Mouse (Mus musculus): ENCODE measurements at regions not wholly inside any gene's neighbourhood (a gene's known extent, or its start where the extent isn't known, plus 50 kb on each side); places are given as distances from the start of the nearest gene placed in this dataset.

DNA sequence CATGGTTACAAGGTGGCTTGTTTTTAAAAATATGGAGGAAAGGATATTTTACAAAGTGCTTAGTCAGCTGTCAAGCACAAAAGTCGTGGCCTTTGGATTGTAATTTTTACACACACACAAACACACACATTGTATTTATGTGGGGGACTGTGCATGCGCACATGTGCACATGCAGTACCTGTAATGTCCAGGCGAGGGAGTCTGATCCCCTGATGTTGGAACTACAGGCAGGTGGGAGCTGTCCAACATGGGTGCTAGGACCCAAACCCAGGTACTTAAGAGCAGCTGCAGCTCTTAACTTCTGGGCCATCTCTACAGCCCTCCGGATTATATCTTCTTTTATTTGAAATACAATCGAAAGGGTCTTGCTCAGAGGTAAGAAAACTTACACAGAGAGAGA is 524.7 kb upstream of the 3110018I06Rik start:
- TF ChIP-seq POLR2A (IDR thresholded peaks at IDR 0.05; ENCODE audit: borderline replicate concordance, insufficient read depth, low read length) (no peak), CTCF (IDR thresholded peaks at IDR 0.05; ENCODE audit: borderline replicate concordance, insufficient read depth, low read depth, low read length) (peak; percentile 27; the same call in 1 of the 2 replicates)
- no peak for DNase-seq
- Histone ChIP-seq H3K27ac (ENCODE audit: insufficient read depth, low read length) (no peak overlapping the region), H3K27me3 (ENCODE audit: control insufficient read depth, insufficient read depth, low read length) (no peaks in the 10 kb centered on the region), H3K4me1 (ENCODE audit: control insufficient read depth, insufficient read depth, low read length) (no peaks in the 10 kb centered on the region), H3K4me3 (replicated peaks; ENCODE audit: insufficient read depth, low read depth, low read length) (no peak overlapping the region)
- 84% methylated on average over 5 of the region's 5 CpGs for WGBS

DNA sequence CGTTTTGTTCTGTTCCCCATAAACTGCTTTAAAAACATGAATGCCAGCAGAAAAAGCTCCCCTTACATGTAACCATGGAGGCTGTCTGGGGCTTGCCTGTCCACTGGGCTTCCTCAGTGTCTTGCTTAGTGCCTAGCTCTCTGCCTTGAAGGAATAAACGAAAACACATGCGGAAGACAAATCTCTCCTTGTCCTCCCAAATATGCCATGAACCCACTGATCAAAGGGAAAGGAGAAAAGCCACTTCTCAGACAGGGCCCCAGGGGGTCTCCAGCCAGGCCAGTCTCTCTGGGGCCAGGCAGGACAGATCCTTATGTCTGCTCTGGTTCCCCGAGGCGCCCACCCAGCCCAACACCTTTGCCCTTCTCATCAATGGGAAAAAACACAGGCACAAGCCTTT is 518.6 kb upstream of the 3110018I06Rik start:
- WGBS = 56% methylated on average over 5 of the region's 5 CpGs
- Histone ChIP-seq H3K27ac (ENCODE audit: insufficient read depth, low read length) (no peak overlapping the region), H3K27me3 (ENCODE audit: control insufficient read depth, insufficient read depth, low read length) (no peaks in the 10 kb centered on the region), H3K4me1 (ENCODE audit: control insufficient read depth, insufficient read depth, low read length) (no peaks in the 10 kb centered on the region), H3K4me3 (replicated peaks; ENCODE audit: insufficient read depth, low read depth, low read length) (no peak overlapping the region)
- TF ChIP-seq POLR2A (IDR thresholded peaks at IDR 0.05; ENCODE audit: borderline replicate concordance, insufficient read depth, low read length) (no peak), CTCF (IDR thresholded peaks at IDR 0.05; ENCODE audit: borderline replicate concordance, insufficient read depth, low read depth, low read length) (no peak)
- DNase-seq = no peak

DNA sequence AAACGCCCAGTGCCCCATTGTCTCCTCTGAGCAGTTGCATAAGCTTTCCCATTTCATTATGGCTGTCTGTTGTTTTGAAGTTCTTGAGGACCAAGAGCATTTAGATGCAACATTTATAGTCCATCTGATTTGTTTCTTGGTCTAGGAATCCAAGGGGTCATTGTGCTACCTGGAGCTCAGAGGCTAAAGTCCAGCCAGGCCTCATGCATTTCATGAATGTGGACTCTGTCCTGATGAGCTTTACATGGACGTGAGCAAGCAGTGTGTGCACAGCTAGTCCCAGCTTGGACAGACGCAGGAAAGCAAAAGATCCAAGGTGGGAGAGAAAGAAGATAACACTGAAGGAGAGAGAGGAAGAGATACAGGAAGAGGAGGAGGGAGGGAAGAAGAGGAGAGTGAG is 496.0 kb upstream of the 3110018I06Rik start:
- 84% methylated on average over 3 of the region's 3 CpGs for WGBS
- no peak for DNase-seq
- no peak overlapping the region for H3K27ac ChIP-seq (ENCODE audit: insufficient read depth, low read length)
- no peak overlapping the region for H3K4me3 ChIP-seq (replicated peaks; ENCODE audit: insufficient read depth, low read depth, low read length)
- no peaks in the 10 kb centered on the region for H3K4me1 ChIP-seq (ENCODE audit: control insufficient read depth, insufficient read depth, low read length)
- TF ChIP-seq POLR2A (IDR thresholded peaks at IDR 0.05; ENCODE audit: borderline replicate concordance, insufficient read depth, low read length) = no peak
- no peak for TF ChIP-seq CTCF (IDR thresholded peaks at IDR 0.05; ENCODE audit: borderline replicate concordance, insufficient read depth, low read depth, low read length)
- H3K27me3 ChIP-seq (ENCODE audit: control insufficient read depth, insufficient read depth, low read length) = no peaks in the 10 kb centered on the region

DNA sequence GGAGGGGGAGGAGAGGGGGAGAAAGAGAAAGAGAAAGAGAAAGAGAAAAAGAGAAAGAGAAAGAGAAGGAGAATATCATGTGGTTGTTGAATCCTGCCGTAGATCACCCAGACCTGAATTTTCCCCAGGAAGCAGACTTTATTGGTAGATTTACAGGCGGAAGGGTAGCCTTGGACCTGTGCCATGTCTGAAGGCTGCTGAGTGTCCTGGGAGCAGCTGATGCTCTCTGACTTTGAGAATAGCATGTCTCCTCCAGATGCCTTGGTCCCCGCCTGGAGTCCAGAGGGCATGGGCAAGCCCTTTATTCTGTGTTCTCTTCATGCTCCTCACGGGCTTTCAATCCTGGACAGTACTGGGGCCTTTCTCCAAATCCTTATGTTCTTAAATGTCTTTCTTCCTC is 495.4 kb upstream of the 3110018I06Rik start:
- H3K4me3 ChIP-seq (replicated peaks; ENCODE audit: insufficient read depth, low read depth, low read length) = no peak overlapping the region
- no peaks in the 10 kb centered on the region for H3K4me1 ChIP-seq (ENCODE audit: control insufficient read depth, insufficient read depth, low read length)
- no peaks in the 10 kb centered on the region for H3K27me3 ChIP-seq (ENCODE audit: control insufficient read depth, insufficient read depth, low read length)
- no peak overlapping the region for H3K27ac ChIP-seq (ENCODE audit: insufficient read depth, low read length)
- 66% methylated on average over 4 of the region's 4 CpGs for WGBS
- DNase-seq = no peak
- no peak for TF ChIP-seq CTCF (IDR thresholded peaks at IDR 0.05; ENCODE audit: borderline replicate concordance, insufficient read depth, low read depth, low read length)
- TF ChIP-seq POLR2A (IDR thresholded peaks at IDR 0.05; ENCODE audit: borderline replicate concordance, insufficient read depth, low read length) = no peak

DNA sequence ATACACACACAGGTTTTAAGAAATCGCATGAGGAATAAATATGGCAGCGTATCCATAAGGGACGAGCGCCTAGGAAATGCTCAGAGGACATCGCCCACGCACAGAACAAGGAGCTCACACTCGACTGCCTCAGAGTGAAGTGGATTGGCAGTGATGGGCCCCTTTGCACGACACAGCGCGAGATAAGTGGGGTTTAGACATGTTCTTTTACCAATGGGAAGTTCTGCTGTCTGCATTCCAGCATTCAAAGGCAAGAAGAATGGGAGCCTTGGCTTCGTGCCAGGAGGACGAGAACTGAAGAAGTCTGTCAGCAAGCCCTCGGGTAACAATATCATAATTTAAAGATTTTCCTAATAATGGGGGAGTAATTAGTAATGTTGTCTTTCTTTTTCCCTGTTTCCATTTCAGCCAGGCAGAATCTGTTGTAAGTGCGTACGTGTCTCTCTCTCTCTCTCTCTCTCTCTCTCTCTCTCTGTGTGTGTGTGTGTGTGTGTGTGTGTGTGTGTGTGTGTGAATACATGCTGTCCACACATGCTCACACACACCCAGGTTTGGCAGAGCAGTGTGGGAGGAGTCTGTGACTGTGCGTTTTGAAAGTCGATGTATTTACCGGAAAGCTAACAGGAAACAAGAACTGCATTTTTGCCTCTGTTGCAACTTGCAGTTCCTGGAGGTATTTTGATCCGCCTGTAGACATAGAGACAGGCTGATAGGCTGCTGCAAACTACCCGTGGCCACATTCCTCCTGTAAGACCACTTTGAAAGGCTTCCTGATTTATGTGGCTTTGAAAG is 477.2 kb upstream of the 3110018I06Rik start:
- no peak overlapping the region for H3K27ac ChIP-seq (ENCODE audit: insufficient read depth, low read length)
- WGBS = 34% methylated on average over 20 of the region's 20 CpGs
- H3K27me3 ChIP-seq (ENCODE audit: control insufficient read depth, insufficient read depth, low read length) = no peaks in the 10 kb centered on the region; the same call in 1 of the 2 replicates
- TF ChIP-seq CTCF (IDR thresholded peaks at IDR 0.05; ENCODE audit: borderline replicate concordance, insufficient read depth, low read depth, low read length) = no peak
- no peak for TF ChIP-seq POLR2A (IDR thresholded peaks at IDR 0.05; ENCODE audit: borderline replicate concordance, insufficient read depth, low read length)
- no peak overlapping the region for H3K4me3 ChIP-seq (replicated peaks; ENCODE audit: insufficient read depth, low read depth, low read length)
- DNase-seq = no peak
- H3K4me1 ChIP-seq (ENCODE audit: control insufficient read depth, insufficient read depth, low read length) = peaks cover 9% of the 10 kb centered on the region; the same call in 1 of the 2 replicates

DNA sequence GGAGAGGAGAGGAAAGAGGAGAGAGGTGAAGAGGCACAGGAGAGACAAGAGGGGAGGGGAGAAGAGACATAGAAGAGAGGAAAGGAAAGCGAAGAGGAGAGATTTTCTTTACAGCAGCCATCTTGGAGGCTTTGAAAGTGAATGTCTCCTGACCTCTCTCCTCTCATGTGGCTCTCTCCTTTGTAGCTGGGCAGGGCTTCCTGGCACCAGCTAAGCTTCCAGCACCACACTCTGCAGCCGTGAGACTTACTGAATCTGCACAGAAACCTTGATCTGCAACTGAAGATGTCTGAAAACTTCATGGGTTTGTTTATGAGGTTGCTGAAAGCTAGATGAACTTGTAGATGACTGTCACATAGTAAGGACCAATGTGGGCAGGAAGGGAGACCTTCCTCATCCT is 471.6 kb upstream of the 3110018I06Rik start:
- DNase-seq = no peak
- Histone ChIP-seq H3K4me1 (ENCODE audit: control insufficient read depth, insufficient read depth, low read length) (peaks cover 9% of the 10 kb centered on the region; the same call in 1 of the 2 replicates), H3K27me3 (ENCODE audit: control insufficient read depth, insufficient read depth, low read length) (no peaks in the 10 kb centered on the region), H3K4me3 (replicated peaks; ENCODE audit: insufficient read depth, low read depth, low read length) (no peak overlapping the region), H3K27ac (ENCODE audit: insufficient read depth, low read length) (no peak overlapping the region)
- TF ChIP-seq CTCF (IDR thresholded peaks at IDR 0.05; ENCODE audit: borderline replicate concordance, insufficient read depth, low read depth, low read length) = no peak
- TF ChIP-seq POLR2A (IDR thresholded peaks at IDR 0.05; ENCODE audit: borderline replicate concordance, insufficient read depth, low read length) = no peak
- 85% methylated on average over 2 of the region's 2 CpGs for WGBS

DNA sequence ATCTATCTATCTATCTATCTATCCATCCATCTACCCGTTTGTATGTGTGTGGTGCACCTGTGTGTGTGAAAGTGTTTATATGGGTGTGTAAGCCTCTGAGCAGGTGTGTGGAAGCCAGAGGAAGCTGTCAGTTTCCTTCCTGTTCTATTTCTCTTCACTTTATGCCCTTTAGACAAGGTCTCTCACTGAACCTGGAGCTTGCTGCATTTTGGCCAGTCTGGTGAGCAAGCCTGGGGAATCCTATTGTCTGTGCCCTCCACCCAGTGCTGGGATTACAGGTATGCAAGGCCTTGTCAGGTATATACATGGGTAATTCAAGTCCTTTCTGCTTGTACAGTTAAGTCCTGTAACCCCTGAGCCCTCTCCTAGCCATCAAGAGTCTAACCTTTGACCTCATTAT is 466.6 kb upstream of the 3110018I06Rik start:
- DNase-seq = no peak
- H3K27me3 ChIP-seq (ENCODE audit: control insufficient read depth, insufficient read depth, low read length) = no peaks in the 10 kb centered on the region
- no peak overlapping the region for H3K27ac ChIP-seq (ENCODE audit: insufficient read depth, low read length)
- TF ChIP-seq CTCF (IDR thresholded peaks at IDR 0.05; ENCODE audit: borderline replicate concordance, insufficient read depth, low read depth, low read length) (no peak), POLR2A (IDR thresholded peaks at IDR 0.05; ENCODE audit: borderline replicate concordance, insufficient read depth, low read length) (no peak)
- WGBS = 84% methylated on average over 1 of the region's 1 CpGs
- no peak overlapping the region for H3K4me3 ChIP-seq (replicated peaks; ENCODE audit: insufficient read depth, low read depth, low read length)
- no peaks in the 10 kb centered on the region for H3K4me1 ChIP-seq (ENCODE audit: control insufficient read depth, insufficient read depth, low read length)

DNA sequence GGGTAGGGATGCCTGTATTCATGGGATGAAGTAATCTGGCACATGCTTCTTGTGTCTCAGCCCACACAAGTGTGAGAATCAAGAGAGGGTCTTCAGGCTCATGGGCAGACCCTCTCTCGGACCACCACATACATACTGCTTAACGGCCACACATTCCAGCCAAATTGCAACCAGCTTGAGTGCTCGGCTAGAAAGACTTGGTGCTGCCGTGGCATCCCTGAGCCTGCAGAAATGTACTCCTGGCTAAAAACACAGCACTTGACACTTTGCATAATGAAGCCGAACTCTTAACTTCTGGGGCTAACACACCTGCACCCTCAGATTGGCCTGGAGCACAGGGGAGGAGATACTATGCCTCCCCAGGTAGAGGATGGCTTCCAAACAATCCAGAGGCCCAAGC is 461.6 kb upstream of the 3110018I06Rik start:
- 91% methylated on average over 5 of the region's 5 CpGs for WGBS
- TF ChIP-seq CTCF (IDR thresholded peaks at IDR 0.05; ENCODE audit: borderline replicate concordance, insufficient read depth, low read depth, low read length) (no peak), POLR2A (IDR thresholded peaks at IDR 0.05; ENCODE audit: borderline replicate concordance, insufficient read depth, low read length) (no peak)

More for the DNA sequence above, 461.6 kb upstream of the 3110018I06Rik start:
- H3K27ac ChIP-seq (ENCODE audit: insufficient read depth, low read length) = no peak overlapping the region
- H3K27me3 ChIP-seq (ENCODE audit: control insufficient read depth, insufficient read depth, low read length) = no peaks in the 10 kb centered on the region
- no peak overlapping the region for H3K4me3 ChIP-seq (replicated peaks; ENCODE audit: insufficient read depth, low read depth, low read length)
- H3K4me1 ChIP-seq (ENCODE audit: control insufficient read depth, insufficient read depth, low read length) = no peaks in the 10 kb centered on the region
- DNase-seq = no peak

All from cerebellum, adult 2 months (tissue).